Mouse (Mus musculus) forebrain, embryonic 14.5 days (tissue): ENCODE measurements around the gene Rims3. TPM values are rescaled to one million over a fixed set of nuclear protein-coding genes. Genes with fewer than 3 reads are reported as not detected.

ENCODE experiments used
- microRNA-seq: library from miRNA; unstranded; fragments of <30 nt; microRNA quantifications from one replicate; pipeline ENCODE4, GENCODE M21; 2016
- polyA plus RNA-seq: library from polyadenylated mRNA; unstranded; fragments of >200 nt; fragmentation: Nextera tagmentation; extraction: Ambion mirVana; gene quantifications from 2 replicates; pipeline ENCODE4 v1.2.1, GENCODE M21; 2014

The Rims3 gene
- polyA plus RNA-seq, 1 experiment from 2014 or later: 8.1 TPM

Small RNA genes lying within 50 kb of the gene (microRNA-seq; reads per million reads assigned to microRNA genes)
- not detected for gene Gm23936

Other genes with a start within 250 kb of the Rims3 start
- 0.17 and 0.23 TPM in 2 replicates for gene Cited4, start 188.2 kb upstream of the Rims3 start, polyA plus RNA-seq
- 5.0 and 6.5 TPM in 2 replicates for gene Kcnq4, start 106.2 kb upstream of the Rims3 start, polyA plus RNA-seq
- 120 and 123 TPM in 2 replicates for gene Nfyc, start 23.2 kb upstream of the Rims3 start, polyA plus RNA-seq
- 36.5 and 41.4 TPM in 2 replicates for gene Exo5, start 70.2 kb downstream of the Rims3 start, polyA plus RNA-seq
- 5.1 and 5.3 TPM in 2 replicates for gene Zfp69, start 96.9 kb downstream of the Rims3 start, polyA plus RNA-seq
- 35.3 and 40.9 TPM in 2 replicates for gene Smap2, start 162.4 kb downstream of the Rims3 start, polyA plus RNA-seq
- 2.2 and 3.8 TPM in 2 replicates for gene Col9a2, start 184.6 kb downstream of the Rims3 start, polyA plus RNA-seq
- 22.3 and 26.3 TPM in 2 replicates for gene Zmpste24, start 243.4 kb downstream of the Rims3 start, polyA plus RNA-seq